Mouse (Mus musculus): ENCODE data around the gene Chst3.
"Not testable (repeated sequence)": the region's sequence is repeated elsewhere in the genome, so short reads cannot be mapped to it uniquely, and the experiment has no call there.

Gene Chst3

GRCm38 (mm10) chr10:60195087-60195486, 24.0 kb downstream of the Chst3 start:
- peak; percentile 94 for DNase-seq

DNA sequence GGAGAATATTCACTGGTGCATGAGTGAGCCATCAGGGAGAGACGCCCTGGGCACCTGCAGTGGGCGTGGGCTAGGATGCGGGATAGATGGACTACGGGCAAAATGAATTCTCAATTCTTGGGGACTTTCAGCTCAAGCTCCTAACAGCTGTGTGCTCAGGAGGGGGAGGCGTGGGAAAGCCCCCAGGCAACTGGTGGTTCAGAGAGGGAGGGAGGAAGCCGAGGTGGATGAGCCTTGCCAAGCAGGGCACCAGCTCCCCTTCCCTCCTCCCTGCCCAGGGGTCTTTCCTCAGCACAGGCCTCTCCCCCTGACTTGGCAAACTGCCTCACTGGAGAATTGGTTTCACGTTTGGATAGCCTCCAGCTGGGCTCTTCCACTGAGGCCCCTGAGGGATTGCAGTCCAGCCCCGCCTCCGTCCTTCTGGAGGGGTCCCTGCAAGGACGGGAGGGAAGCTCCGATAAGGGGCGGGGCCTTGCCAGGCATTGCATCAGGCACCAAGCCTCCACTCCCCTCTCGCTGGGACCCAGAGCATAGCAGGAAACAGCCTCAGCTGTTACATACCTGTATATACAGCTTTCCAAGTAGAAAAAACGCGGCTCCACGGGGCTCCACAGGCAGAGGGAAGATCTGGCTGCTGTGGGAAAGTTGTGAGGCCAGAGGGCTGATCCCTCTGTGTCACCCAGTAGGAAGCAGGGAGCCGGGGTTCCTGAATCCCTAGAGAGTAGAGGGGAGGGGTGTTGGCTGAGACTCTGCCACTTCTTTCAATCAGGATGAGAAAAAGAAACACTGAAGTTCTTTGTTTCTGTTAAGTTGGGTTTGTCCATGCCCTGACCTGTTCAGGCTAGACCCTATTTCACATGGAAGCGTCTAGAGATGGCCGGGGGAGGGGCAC, 25.3 kb downstream of the Chst3 start:
- peak; percentile 99 for DNase-seq

DNA sequence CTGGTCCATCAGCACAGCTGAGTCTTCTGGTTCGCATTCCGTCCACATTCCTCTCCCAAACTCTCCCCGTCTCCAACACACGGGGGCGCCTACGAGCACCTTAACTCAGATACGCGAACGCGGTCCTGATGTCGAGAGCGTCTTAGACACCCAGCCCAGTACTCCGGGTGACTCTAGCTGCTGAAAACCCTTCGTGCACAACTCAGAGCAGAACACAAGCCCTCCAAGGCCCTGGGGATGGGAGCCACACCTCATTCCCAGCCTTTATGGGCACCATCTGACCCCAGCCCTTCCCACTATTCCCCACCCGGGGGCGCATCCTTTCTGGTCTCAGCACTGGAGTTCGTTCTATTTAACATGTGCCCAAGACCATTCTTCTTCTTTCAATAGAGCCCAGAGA, 27.3 kb downstream of the Chst3 start:
- peak; percentile 87 for DNase-seq

- DNase-seq, result no peak
Observed at GRCm38 (mm10) chr10:60189534-60190186, 29.4 kb downstream of the Chst3 start.

DNA sequence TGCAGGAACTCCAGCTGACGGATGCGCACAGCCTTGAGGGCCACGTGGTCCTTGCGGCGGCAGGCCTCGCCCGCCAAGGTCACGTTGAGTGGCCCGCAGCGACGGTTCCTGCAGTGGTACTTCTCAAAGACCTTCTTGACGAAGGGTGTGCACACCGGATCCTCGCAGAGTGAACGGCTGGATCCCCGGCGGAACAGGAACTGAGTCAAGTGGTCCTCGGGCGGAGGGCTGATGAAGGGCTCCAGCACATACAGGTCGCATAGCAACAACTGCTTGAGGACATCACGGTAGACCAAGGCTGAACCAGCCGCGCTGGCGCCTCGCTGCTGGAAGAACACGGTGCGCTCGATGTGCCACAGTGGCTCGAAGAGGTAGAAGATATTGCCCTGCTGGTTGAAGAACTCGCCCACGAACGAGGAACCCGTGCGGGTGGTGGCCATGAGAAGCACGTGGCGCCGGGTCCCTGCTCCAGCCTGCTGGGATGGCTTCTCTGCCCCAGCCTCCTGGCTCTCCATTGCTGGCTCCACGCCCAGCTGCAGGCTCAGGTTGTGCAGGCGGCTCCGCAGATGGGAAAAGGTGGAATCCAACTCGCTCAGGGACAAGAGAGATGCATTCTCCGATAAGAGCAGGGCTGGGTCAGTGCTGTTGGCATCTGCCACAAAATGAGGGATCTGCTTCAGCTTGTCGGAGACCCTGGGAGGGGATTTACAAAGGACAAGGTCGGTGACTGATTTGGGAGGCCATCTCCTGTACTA, 32.7 kb downstream of the Chst3 start:
- DNase-seq, result no peak

DNA sequence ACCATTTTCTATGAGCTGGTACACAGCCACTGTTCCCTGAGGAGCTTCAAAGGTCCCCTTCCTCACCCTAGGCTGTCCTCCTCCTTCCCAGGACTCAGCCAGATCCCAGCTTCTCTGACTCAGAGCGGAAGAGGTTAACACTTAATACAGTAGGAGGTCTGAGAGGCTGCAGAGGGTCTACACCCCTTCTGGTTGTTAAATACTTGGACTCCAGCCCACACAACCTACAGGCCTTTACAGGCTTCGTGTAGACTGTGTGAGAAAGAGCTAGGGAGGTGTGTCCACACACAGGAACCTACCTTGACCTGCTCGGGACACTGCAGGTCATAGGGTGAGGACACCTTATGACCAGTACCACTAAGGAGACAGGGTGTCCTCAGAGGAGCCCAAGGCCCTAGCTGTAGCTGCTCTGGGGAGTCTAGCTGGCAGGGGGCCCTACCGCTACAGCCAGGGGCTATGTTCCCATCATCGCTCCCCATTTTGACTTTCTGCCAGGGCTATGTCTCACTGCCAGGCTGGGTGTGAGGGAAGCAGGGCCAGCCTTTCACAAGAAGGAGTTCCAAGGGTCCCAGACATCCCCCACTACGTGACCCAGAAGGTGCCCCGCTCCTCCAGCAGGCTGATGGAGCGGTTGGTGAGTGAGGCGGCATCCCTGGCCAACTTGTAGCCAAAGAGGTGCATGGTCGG, 33.9 kb downstream of the Chst3 start:
- DNase-seq, result no peak

GRCm38 (mm10) chr10:60175306-60175705, 43.8 kb downstream of the Chst3 start:
- DNase-seq, result not testable (repeated sequence)

DNA sequence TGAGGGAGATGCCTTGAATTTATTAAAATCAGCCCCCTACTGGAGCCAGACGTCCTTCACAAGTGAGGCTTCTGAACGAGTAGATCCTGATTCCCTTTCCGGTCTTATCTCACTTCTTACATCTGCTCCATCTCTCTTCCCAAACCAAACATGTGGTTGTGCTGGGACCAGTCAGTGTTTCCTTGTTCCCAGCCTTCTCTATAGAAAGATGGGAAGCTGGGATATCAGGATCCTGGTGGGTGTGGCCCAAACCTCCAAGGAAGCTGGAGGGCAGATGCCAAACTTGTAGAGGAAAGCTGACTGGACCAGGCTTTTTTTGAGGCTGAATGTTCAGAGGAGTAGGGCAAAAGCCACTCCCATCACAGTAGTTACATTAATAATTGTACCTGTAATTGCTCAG, 44.6 kb downstream of the Chst3 start:
- DNase-seq, result no peak

DNA sequence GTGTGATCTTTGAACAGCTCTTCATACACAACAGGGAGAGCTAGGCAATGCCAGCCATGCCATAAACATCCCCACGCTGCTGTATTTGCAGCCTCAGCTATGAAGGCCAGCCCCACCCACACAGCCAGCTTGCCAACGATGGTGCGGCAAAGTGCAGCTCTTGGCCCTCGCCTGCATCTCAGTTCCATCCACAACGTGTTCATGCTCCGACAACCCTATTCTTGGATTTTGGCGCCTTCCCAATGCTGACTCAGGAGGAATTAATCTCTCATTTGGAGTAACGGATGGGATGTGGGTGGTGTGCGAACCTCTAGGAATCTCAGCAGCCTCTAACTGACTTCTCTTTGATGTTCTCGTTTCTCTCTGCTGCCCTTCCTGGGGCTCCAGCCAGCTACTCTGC, 46.0 kb downstream of the Chst3 start:
- peak; percentile 41 for DNase-seq

DNA sequence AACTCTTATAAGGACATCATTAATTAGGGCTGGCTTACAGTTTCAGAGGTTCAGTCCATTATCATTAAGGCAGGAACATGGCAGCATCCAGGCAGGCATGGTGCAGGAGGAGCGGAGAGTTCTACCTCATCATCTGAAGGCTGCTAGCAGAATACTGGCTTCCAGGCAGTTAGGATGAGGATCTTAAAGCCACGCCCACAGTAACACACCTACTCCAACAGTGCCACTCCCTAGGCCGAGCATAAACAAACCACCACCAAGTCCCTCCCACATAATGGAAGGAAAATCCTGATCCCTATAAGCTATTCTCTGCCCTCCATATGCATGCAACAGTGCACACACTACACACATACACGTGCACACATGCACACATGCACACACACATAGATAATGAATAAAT, 46.8 kb downstream of the Chst3 start:
- no peak for DNase-seq

DNA sequence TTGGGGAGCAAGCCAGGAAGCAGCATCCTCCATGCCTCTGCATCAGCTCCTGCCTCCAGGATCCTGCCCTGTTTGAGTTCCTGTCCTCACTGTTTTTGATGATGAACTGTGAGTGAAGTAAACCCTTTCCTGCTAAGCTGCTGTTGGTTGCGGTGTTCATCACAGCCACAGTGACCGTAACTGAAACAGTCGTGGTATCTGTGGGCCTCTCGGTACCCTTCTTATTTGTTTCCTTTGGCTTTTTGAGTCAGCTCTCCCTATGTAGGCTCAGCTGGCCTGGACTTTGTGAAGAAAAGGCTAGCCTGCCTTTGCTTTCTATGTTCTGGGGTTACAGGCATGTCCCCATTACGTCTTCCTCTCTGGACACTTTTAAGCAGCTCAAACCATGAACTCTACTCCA, 47.7 kb downstream of the Chst3 start:
- DNase-seq, result no peak

DNA sequence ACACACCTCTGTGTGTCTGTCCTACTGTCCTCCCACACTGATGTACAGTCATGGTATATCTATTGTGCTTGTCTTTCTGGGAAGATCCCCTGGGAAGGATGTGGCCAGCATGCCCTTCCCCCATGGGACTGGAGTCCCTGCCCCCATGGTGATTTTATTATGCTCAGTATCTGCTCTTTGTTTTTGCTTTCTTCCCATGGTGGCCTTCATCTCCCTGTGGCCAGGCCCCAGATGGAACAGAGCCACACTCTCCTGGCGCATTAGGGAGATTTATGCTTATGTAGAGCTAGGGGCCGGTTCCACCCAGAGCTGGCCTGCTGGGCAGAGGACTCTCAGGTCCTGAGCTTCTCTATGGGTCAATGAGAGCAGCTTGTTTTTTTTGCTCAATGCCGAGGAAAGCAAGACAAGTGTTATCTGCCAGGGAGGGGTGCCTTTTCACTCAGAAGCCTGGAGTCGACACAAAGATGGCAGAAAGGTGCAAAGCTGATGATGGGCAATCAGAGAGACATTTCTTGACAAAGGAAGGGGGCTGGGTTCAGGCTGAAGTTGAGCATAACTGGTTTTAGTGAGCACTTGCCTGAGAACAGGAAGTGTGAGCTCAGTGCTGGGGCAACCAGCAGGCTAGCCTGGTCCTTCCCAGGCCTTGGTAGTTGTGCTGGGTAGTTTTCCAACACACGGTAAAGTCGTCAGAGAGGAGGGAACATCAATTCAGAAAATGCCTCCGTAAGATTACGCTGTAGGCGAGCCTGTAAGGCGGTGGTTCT, 48.6 kb downstream of the Chst3 start:
- DNase-seq, result no peak

DNA sequence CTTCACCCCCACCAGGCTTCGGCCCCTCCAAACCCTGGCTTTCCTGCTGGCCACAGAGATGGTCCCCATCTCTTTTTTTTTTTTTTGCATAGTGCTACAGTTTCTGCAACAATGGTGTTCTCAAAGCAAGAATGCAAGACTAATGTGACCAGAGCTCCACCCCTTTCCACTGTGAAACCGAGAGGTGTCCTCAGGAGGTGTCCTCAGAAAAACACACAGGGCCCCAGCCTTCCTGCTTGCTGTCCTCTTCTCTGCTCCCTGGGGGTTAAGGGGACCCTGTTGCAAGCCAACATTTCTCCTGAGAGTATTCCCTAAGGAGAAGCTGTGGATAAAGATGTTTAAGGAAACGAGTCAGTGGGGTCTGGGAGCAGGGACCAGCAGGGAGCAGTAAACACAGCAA, 50.1 kb downstream of the Chst3 start:
- no peak for DNase-seq

- DNase-seq, result no peak
Observed at GRCm38 (mm10) chr10:60168306-60168705, 50.8 kb downstream of the Chst3 start.

- no peak for DNase-seq
Observed at GRCm38 (mm10) chr10:60166068-60166467, 53.0 kb downstream of the Chst3 start.

DNA sequence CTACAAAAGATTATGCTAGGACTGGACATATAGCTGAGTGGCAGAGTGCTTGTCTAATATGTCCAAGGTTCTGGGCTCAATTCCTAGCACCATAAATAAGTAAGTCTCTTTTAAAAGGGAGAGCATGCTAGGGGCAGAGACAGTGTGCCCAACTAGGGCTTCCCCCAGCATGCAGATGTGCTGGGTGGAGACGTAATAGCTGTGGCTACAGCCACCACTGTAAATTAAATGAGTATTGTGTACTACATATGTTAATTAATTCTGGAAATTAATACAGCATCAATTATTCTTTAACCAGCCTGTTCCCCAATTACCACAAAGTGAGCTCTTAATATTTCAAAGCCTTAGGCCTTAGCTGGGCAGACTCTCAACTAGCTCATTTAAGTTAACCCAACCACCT, 54.2 kb downstream of the Chst3 start:
- no peak for DNase-seq

DNA sequence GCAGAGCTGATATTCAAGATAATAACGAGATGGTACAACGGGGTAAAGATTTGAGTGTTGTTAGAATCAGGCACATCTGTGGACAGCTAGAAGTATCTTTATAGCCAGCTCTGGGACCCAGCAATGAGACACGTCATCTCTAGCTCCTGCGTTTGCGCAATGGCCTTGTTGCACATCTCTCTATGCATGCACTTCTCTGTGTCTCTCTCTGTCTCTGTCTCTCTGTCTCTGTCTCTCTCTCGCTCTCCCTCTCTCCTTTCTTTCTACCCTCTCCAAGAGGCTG, 56.1 kb downstream of the Chst3 start:
- DNase-seq, result no peak

GRCm38 (mm10) chr10:60162184-60162972, 56.7 kb downstream of the Chst3 start:
- not testable (repeated sequence) for DNase-seq

DNA sequence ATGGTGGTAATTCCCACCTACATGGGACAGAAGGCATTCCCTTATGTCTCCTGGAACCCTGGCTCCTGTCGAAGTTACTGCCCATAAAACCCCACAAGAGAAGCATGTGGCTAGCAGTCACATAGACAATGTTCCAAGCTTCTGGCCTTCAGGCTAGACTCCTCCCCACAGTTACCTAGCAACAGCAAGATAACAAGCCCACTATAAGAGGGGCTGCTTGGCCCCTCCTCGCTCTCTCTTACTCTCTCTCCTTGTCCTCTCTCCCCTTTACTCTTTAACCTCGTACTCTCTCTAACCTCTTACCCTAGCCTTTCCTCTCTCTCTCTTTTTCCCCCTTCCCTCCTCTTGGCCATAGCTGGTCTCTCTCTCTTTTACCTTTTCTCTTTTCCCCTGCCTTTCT, 57.7 kb downstream of the Chst3 start:
- DNase-seq, result not testable (repeated sequence)

DNA sequence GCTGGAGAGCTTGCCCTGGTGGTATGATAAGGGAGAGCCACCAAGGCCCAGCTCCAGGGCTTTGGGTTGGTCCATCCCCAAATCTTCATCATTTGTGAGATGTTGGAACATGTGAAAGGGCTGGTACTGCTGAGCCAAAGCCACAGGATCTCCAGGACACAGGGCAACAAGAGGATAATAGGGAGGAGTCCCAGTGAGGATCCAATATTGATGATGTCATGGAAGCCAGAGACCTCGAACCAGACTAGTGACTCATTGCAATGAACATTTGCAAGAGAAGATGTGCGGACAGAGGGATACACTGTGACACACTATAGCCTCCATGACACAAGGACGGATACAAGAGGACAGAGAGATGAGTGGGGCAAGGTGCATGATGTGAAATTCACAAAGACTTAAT, 60.9 kb downstream of the Chst3 start:
- DNase-seq, result no peak

- DNase-seq, result no peak
Observed at GRCm38 (mm10) chr10:60156016-60156415, 63.0 kb downstream of the Chst3 start.
